Mouse (Mus musculus) heart, adult 9 months (tissue): Measurements from ENCODE around the gene Dmp1.
A peak's percentile ranks its signal among the peaks of the same experiment; 100 is the strongest.

ENCODE experiments used
- DNase-seq, 2 experiments: peaks; one replicate each; pipeline ENCODE4 v3.0.0; 2022; ENCODE audit warnings: low spot score in 2 of 2

The Dmp1 gene

DNA sequence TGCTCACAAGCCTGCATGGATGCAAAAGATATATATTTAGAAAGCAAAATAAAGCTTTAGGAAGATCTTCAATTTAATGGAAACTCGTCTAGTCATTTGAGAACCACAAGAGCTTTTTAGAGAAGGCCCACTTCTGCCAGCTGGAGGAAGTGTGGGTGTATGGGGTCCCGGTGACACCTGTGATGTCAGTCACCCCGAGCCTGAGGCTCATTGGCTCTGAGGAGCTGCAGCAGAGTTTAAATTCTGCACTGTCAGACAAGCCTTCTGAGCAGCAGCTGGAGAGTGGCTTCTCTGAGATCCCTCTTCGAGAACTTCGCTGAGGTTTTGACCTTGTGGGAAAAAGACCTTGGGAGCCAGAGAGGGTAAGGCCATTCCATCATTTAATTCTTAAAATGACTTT lies at the start of gene Dmp1:
TSS of gene Dmp1 (plus strand) at position 263 of the 400 bp plus-strand sequence.
- DNase-seq: no peak

DNA sequence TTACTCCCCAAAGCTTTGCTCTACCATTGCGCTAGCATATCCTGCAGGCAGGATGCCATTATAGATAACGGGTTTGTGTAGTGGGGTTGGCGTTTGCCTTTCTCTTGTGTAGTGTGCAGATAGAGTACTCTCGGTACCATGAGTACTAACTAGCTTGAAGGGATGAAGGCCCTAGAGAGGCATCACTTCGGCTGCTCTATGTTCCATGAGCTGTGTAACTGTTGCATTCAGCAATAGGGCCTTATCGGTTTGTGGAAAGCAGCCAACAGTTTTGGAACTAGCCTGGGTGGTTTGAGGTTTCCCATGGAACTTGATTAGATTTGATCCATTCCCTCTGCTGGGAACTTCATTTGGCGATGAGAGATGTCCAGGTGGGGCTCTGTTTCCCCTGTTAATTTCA lies 44.7 kb upstream of the Dmp1 start:
- DNase-seq: peak; percentile 19 to 26

DNA sequence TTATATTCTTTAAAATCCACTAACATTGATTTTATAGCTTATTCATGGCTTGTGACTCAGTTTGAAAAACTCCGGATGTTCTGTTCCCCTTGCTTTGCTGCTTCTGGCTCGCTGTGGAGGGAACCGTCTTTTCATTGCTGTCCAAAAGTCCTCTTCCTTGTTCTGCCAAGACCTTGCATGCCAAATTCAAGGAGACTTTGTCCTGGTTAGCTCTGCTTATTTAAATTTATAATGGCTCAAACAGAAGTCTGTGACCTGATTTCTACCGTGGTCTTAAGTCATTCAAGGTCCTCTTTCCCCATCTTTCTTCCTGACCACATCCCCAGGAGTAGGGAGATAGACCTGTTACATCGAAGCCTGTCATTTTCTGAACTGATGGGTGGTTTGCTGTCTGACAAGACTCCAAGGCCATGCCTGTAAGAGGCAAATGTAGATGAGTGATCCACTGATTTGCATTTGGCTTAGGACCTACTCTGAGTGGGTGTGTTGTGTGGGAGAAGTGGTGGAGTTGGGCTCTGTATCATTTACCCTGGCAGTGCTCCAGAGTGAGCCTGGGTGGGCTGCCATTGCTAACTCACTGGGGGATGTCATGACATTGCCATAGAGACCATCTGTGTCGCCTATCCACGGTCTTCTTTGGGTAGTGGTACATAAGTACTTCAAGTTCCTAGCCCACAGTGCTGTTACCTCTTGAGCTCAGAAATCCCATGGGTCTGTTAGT lies 43.9 kb upstream of the Dmp1 start:
- peak; percentile 18 to 34 for DNase-seq

DNA sequence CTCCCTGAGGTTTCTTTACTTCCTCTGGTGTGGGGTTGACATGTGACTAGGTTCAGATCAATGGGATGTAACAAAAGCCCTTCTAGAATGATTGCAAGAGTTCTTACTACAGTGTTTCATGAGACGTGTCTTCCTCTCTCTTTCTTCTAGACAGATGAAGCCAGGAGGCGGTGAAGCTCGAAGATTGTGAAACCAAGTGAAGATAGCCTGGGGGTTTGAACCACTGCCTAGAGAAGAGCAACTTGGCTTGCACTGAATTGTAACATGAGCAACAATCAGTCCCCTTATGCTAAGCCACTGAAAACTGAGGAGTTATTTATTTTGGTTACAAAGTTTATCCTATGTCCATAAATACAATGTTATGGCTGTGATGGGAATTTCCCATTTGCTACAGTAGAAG lies 41.8 kb upstream of the Dmp1 start:
- no peak for DNase-seq

DNA sequence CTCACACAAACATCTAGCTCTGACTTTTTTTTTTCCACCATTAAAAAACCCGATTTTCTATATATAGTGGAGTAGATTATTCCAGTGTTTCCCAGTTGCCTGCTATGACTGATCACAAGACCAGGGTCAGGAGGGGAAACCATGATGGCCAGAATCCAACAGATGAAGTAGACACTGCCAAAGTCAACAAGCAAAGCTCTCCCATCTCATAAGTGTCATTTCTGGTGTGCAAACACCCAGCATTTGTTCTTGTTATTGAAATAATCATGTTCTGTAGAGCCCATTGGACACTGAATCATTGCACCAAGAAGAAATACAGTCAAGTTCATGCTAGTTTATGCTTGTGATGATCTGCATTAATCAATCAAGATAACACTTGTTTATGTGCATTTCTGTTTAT lies 41.0 kb upstream of the Dmp1 start:
- peak; percentile 68 to 70 for DNase-seq

DNA sequence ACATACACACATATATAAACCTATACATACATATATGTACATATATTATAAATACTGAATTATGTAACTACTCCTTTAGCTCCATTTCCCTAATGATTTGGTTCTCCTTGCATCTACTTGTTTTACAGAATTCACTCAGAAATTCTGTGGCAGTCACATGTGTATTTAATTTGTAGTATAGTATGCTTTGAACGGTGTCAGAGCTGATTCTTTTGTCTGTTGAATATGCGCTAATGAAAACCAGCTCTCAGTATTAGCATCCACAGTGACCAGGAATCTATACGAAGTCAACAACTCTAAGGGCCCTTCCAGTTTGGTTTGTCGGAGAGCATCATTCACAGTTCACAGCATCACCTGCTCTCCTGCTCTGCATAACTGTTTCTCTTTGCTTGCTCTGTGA lies 38.9 kb upstream of the Dmp1 start:
- no peak for DNase-seq

DNA sequence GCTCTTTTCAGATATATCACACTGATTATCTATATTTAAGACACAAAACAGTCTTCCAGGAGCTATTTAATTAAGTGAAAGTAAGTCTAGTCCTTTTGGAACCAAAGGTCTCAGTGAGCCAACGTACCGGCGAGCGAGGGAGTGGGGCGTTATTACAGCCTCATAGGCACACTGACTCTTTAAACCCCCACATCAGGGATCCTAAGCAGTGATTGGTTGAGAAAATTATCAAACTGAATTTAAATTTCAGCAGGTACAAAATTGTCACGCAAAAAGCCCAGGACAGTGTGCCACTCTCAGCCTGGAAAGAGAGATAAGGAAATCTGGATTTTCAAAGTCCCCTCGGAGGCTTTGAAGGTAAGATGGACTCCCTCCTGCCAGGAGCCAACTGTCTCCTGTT lies 32.0 kb upstream of the Dmp1 start, which contains the start of gene Dspp:
TSS of gene Dspp (plus strand) at position 301 of the 400 bp plus-strand sequence.
- DNase-seq: no peak

DNA sequence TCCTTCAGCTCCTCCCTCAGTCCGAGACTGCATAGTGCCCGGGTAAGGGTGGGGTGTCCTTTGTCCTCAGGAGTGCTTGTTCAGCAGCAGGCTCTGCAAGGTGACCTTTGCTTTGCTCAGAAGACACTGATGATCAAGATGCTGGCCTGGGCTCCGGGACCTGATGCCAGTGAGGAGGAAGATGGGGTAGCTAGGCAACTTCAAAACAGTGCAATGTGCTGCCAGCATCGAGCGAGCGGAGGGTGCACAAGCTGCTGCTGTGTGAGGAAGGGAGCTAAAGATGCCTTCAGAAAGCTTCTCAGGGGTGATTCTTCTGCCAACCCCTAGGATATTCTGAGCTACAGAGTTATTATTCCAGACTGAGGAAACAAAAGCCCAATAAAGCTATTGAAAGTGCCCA lies 29.3 kb upstream of the Dmp1 start:
- no peak for DNase-seq

DNA sequence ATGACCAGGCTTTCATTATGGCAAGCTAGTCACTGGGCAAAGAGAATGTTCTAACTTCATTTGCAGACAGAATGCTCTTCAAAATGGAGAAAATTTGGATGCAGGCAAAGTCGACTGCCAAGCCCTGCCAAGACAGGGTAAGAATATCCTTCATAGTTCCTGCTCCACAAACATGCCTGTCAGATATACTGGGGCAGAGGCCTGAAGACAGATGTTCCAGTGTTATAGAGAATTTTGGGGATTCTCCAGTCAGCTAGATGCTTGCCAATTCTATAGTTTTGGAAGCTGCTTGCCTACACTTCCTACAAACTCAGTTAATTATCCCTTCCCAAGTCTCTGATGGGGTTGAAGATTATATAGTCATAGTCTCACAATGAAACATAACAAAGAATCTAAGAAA lies 18.7 kb upstream of the Dmp1 start:
- no peak for DNase-seq

DNA sequence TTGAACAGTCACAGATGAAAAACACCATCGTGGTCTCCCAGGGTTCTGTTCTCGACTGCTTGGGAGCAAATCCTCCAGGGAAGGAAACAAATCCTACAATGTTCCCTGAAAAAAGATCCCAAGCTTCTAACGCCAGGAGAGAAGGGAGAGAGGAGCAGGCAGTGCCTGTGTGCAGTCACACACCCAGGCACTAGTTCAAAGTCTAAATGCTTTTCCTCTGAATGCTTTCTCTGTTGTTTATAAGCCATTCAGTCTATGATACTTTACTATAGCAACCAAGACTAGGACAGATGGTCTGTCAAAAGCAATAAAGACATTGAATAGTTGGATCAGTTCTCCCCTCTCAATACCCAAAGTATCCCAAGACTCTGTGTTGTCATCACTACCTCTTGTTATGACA lies 15.1 kb upstream of the Dmp1 start:
- DNase-seq: no peak

DNA sequence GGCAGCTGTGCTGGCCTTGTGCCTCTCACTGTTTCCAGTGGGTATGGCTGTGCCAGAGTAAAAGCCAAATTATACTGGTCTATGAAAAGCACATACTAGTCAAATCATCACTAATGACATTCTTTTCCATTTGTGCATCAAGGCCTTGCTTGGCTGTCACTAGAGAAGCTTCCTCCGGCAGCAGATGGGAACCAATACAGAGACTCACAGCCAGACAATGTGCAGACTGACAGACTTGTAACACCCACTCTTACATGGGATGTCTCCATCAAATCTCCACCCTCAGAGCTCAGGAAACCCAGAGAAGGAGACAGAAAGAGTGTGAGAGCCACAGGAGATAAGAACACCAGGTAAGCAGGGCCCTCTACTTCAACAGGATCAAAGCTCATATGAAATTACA lies 7.3 kb upstream of the Dmp1 start:
- DNase-seq: no peak

DNA sequence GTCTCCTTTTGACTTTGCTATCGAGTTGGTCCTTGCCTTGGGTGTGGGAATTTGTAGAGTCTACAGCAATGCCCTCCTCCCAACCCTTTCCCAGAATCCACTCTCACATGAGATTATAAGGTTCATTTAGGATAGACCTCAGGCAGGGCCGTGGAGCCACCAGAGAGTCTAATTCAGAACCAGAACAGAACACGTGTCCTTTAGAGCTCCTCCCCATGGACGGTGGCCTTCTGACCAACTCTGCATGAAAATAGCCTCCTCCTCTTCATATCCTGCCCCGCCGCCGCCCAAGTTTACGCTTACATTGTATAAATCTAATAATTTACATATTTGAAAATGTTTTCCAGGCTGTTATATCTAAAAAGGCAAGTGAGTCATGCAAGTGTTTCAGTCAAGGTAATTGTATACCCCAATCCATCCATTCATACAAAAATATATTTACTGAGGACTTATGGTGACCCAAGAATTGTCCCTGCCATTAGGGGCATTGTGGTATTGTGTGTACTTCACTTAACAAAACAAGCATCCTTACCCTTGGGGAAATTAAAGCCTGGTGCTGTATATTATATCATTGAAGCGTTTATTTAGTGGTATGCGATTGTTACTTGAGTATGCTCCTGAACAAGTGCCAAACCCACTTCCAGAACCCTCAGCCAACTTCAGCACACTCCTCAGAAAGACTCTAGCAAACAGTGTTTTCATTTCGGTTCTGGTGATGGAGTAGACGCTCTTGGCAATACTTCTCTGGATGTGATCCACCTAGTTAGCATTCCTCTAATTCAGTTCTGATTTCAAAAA lies 1.1 kb upstream of the Dmp1 start:
- DNase-seq: no peak

DNA sequence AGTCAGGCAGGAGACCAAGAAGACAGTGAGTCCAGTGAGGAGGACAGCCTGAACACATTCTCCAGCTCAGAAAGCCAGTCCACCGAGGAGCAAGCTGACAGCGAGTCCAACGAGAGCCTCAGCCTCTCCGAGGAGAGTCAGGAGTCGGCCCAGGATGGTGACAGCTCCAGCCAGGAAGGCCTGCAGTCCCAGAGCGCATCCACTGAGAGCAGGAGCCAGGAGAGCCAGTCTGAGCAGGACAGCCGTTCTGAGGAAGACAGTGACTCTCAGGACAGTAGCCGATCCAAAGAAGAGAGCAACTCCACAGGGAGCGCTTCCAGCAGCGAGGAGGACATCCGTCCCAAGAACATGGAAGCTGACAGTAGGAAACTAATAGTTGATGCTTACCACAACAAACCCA lies 10.1 kb downstream of the Dmp1 start:
- no peak for DNase-seq

DNA sequence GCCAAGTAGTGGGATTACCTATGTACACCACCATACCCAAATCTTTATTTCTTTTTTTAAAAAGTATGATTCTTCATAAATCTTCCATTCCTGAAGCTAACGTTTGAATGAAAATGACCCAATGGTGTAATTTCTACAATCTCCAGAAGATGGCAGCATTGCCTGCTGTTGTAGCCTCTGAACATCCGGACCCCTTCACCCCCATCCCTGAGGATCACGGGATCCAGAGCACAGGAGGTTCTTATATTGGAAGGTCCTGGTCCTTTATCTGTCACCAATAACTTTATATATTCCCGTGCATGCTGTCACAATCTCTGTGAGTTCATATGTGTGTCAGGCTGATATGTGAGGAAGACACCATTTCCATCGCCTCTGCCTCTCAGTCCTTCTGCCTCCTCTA lies 16.5 kb downstream of the Dmp1 start:
- no peak for DNase-seq

DNA sequence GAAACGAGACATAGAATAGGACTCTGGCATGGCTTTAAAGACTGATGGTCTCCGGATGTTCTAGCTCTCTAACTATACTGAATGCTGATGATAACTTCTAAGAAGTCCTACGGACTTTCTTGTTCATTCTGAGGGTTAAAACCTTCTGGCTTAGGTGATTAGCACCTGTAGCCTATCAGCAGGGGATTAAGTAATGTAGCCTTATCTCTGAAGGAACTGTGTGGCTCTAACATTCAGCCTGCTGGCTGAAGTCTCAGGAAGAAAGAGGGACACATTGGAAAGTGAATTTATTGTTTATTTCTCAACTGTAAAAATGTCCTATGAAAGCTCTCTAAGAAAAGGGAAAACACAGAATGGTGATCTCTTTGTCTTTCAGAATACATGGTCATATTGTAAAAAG lies 21.9 kb downstream of the Dmp1 start:
- DNase-seq: no peak

DNA sequence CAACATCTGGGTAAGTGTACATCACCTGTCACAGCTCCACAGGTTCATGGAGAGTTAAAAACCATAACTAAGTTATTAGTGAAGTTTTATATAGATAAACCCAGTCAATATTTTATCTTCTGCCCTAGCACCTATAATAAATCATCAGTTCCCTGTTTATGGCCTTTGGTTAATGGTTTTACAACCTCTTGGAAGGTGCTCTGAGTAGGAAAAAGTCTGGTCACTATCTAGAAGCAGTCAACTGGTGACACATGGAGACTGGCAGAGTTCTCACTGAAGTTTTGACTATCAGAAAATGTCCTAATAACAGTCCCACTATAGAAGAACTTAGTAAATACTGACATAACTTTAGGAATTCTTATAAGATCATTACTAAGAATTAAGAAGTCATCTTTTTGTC lies 22.3 kb downstream of the Dmp1 start:
- DNase-seq: no peak

DNA sequence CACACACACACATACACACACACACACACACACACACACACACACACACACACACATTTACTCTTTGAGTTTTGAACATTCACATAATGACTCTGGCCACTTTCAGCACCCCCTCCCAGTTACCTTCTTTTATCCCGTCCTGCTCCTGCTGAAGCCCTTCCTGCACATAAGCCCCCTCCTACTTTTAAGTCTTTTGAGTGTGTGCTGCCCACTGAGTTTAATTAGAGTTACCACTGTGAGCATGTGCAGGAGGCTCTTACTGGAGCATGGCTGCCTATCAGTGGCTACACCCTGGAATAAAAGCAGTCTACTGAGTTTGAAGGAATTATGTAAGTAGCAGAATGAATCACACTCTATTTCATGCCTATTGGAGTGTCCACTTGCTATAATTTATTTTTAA lies 26.1 kb downstream of the Dmp1 start:
- no peak for DNase-seq

DNA sequence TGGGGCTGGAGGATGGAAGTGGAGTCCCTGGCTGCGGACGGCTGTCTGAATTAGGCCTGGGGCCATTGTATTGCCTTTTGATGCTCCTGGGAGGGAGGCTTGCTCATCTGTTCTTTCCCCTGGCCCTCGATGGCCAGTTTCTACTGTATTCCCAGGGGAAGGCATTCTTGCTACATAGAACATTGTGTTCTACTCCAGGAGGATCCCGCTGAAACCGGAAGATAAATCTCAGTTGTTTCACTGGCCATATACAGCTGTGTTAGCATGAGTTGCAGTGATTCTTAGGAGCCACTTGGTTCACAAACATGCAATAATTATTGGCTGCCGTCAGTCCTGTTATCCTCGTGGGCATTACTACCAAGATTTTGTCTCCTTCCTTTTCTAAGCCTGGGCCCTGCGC lies 34.3 kb downstream of the Dmp1 start:
- DNase-seq: peak; percentile 26 to 78

DNA sequence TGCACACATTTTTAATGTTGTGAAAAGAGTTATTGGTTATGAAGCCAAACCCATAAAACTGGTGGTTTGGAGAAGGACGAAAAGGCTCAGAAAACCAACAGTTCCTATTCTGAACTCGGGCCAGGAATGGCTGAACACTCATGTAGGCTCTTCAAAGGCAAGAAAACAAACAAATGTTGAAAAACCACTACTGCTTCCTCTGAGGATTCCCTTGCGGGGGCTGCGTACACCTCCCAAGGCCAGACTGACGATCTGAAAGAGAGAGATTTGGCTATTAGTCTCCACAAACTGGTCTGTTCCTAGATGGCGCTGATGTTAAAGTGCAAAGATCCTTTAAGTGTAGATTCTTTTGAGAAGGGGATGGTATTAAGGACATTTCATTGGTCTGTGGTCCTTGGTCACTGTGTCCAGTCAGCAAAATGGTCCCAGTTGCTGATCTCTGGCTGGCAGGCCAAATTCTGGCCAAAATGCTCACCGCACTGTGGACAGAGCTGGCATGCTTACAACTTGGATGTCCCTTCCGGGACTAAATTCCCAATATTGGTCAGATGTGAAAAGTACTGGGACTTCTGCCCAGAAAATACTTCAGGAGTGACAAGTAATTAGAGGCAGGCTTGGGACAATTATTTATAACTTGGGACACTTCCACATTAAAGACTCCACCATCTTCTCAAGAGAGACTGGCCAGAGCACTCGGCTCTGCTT lies 37.4 kb downstream of the Dmp1 start:
- DNase-seq: peak; percentile 71 to 73

DNA sequence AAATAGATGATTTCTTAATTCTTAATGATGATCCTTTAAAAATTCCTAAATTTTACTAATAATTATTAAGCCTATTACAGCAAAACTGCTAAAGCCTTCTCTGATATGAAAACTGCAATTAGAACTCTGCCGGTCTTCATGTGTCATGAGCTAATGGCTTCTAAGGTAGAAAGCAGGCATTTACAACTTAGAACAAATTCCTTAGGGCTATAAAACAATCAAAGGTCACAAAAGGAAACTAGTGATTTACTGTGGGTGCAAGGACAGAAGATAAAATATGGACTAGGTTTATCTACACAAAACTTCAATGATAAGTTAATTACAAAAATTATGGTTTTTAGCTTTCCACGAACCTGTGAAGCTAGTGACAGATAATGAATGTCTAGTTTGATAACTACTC lies 41.8 kb downstream of the Dmp1 start:
- DNase-seq: no peak

DNA sequence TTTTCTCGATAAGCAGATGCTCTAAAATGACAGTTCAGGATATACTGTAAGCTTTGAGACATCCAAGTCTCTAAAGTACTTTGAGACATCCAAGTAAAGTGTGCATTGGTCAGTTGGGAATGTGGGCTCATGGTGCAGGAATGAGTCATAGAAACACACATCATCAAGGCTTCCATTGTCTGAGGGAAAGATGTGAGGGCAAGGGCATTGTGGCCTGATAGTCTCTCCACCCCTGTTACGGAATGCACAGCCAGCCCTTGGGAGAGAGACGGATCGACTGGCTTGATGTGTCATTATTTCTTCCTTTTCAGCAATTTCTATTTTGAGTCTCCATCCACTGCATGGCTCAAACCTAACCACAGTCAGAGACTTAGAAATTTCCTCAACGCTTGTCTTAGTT lies 49.4 kb downstream of the Dmp1 start:
- DNase-seq: no peak

DNA sequence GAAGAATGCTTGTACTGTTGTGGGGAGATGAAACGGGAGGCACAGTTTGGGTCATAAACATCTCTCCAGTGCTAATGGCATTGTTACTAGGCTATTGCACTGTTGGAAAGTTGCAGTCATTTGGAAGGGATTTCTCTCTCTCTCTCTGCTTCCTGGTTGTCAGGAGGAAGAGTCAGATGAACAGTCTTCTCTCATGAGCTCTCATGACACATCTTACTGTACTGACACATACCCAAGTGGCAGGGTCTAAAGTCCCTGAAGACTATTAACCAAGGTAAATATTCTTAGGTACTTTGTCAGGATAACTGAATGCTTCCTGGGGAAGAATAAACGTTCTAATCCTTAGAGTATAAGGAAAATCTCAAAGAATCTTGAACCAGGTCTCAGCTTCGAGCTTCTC lies 54.2 kb downstream of the Dmp1 start:
- DNase-seq: no peak
